Mouse (Mus musculus) erythroblast, embryonic 14.5 days (primary cell): ENCODE measurements around the gene Rps9. TPM values are rescaled to one million over a fixed set of nuclear protein-coding genes. Genes with fewer than 3 reads are reported as not detected.
A peak's percentile ranks its signal among the peaks of the same experiment; 100 is the strongest.

ENCODE experiments used
- H3K27me3 ChIP-seq: 2 replicates; pipeline ENCODE4 v1.6.1; 2012; ENCODE audit warnings: inconsistent platforms; ENCODE audit not compliant: control insufficient read depth
- H3K36me3 ChIP-seq: 2 replicates; pipeline ENCODE4 v1.6.1; 2012; ENCODE audit warnings: mild to moderate bottlenecking, inconsistent platforms; ENCODE audit not compliant: control insufficient read depth
- H3K4me1 ChIP-seq: 2 replicates; pipeline ENCODE4 v1.6.1; 2012; ENCODE audit warnings: inconsistent platforms; ENCODE audit not compliant: control insufficient read depth
- H3K4me3 ChIP-seq: replicated peaks from 2 replicates; pipeline ENCODE3; 2012; ENCODE audit warnings: moderate library complexity, mild to moderate bottlenecking, inconsistent platforms
- H3K9me3 ChIP-seq: 2 replicates; pipeline ENCODE4 v1.6.1; 2012; ENCODE audit warnings: low read length, inconsistent platforms, mixed read lengths; ENCODE audit not compliant: control insufficient read depth
- GATA1 ChIP-seq: IDR thresholded peaks from 2 replicates; pipeline ENCODE4 v1.6.1; 2012; ENCODE audit warnings: low read length, inconsistent platforms, mixed read lengths
- TAL1 ChIP-seq: IDR thresholded peaks from 3 replicates; pipeline ENCODE4 v1.6.1; 2012; ENCODE audit warnings: low read length, inconsistent platforms, mixed read lengths
- polyA plus RNA-seq: library from polyadenylated mRNA; stranded (reverse); fragments of >175 nt; gene quantifications from 2 replicates; pipeline ENCODE4 v1.2.3, GENCODE M21; 2012

The Rps9 gene
- polyA plus RNA-seq, 1 experiment: 81.2 TPM

DNA sequence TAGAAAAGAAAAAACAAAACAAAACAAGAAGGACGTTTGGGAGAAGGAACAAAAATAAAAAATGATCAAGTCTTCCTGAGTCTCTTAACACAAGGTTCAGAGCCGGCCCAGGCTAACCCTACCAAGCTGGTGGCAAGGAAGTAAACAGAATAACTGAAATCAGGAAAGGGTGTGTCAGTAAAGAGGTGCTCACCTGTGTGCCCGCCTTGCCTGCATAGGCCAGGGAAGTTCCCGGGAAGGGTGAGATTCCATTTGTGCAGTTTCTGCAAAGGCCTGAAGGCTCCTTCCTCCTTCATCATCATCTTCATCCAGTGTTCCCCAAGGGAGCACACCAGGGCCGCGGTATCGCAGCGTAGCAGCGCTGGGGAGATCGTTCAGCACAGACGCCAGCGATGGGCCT, 27.4 kb upstream of the Rps9 start:
- Histone ChIP-seq H3K9me3 (no peaks in the 10 kb centered on the region), H3K27me3 (no peaks in the 10 kb centered on the region), H3K4me3 (no peak overlapping the region), H3K36me3 (no peaks in the 10 kb centered on the region; the same call in 1 of the 2 replicates), H3K4me1 (peaks cover 2% of the 10 kb centered on the region; the same call in 1 of the 2 replicates)
- TF ChIP-seq TAL1: no peak
- no peak for TF ChIP-seq GATA1

DNA sequence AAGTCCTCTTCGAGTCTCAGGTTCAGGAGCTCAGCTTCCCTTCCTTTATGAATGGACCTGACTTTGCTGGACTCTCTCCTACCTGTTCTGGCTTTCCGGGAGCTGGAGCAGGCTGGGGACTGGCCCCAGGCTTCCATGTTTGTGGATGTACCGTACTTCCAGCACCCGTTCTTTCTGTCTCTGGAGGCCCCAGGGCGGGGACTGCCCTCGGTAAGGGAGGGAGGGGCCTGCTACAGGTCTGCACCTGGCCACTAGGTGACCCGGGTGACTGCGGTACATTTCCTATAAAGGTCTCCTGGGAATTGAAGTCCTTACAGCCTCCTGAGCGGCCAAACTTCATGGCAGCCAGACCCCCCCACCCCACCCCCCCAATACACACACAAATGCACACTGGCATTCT, 26.5 kb upstream of the Rps9 start, which contains the start of gene Tmc4:
Gene Tmc4 (minus strand): TSS at position 212 of the 400 bp plus-strand sequence.
- Histone ChIP-seq H3K27me3 (no peaks in the 10 kb centered on the region), H3K4me1 (peaks cover 2% of the 10 kb centered on the region; the same call in 1 of the 2 replicates), H3K36me3 (no peaks in the 10 kb centered on the region; the same call in 1 of the 2 replicates), H3K9me3 (no peaks in the 10 kb centered on the region), H3K4me3 (no peak within 1 kb of the TSS)
- TF ChIP-seq GATA1: no peak
- TF ChIP-seq TAL1: no peak

DNA sequence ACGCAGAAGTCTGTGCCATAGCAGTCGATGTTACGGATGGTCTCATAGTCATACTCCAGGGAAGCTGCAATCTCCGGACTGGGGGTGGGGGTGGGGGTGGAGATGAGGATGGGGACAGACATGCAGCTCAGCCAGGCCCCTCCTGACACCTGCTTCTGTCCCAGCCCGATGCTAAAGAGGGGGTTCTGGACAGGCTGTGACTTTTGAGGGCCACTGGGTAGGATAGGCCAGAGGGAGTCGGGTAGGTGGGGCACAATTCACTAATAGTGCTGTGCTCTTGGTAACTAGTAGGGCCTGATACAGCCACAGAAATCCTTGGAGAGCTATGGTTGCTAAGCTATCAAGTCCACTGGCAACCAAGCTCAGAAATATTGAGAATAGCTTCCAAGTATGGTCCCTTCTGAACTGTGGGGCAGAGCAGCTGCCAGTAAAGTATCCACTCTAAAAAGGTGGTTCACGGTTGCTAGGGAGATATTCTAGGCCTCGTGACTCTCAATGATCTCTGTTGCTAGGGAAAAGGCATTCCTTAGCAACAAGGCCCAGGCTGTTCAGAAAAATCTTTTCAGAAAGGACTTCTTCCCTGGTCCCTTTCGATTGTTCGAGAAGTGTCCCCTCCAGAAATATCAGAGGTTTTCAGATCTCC, 19.8 kb upstream of the Rps9 start:
- Histone ChIP-seq H3K36me3 (peaks cover 17% of the 10 kb centered on the region), H3K4me1 (no peaks in the 10 kb centered on the region), H3K27me3 (no peaks in the 10 kb centered on the region), H3K9me3 (no peaks in the 10 kb centered on the region), H3K4me3 (no peak overlapping the region)
- TF ChIP-seq TAL1: no peak
- TF ChIP-seq GATA1: no peak

DNA sequence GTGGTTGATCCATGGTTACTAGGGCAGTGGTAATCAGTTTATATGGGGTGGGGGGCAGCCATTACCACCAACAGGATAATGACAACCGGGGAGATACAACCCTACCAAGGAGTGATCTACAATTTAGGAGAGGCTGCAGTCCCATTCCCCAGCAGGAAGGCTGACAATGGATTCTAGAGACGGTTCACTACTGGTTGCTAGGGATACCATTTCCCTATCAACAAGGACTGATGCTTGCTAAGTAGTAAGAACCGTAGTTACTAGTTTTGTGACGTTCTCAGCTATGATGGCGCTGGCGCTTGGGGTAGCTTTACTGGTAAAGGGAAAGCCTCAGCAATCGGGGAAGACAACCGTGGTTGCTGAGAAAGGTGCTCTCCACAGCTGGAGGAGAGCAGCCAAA, 19.1 kb upstream of the Rps9 start:
- H3K9me3 ChIP-seq: no peaks in the 10 kb centered on the region
- no peaks in the 10 kb centered on the region for H3K27me3 ChIP-seq
- TF ChIP-seq TAL1: no peak
- TF ChIP-seq GATA1: no peak
- H3K4me1 ChIP-seq: no peaks in the 10 kb centered on the region
- H3K36me3 ChIP-seq: peaks cover 17% of the 10 kb centered on the region
- H3K4me3 ChIP-seq: no peak overlapping the region

DNA sequence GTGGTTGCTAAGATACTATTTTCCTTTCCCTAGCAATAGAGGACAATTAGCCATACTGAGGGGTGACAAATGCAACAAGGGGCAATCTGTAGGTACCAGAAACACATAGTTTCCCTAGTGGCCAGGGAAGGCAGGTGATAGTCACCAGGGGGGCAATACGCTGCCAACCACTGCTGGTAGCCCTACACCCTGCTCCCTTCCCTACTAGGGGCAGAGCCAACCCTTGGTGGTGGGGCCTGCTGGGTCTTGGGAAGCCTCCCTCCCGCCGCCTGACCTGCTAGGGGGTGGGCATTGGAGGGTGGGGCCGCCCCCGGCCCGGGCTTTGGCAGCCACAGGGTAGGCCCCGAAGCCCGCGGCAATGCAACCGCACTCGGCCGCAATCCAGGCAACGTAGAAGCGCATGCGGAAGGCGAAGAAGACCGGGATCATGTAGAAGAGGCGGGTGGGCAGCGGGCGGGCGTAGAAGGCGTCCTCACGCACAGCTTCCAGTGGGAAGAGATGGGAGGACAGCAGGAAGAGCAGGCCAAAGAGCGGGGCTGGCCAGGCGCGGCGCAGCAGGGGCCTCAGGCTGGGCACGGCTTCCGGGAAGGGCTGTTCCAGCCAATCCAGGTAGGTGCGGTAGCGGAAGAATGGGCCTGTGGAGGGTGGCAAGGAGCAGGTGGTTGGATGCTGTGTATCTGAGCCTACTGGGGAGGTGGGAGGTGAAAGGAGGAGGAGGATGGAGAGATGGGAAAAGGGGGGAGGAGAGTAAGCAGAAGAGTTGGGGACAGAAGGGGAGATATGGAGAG, 18.2 kb upstream of the Rps9 start:
- peaks cover 17% of the 10 kb centered on the region for H3K36me3 ChIP-seq
- no peaks in the 10 kb centered on the region for H3K9me3 ChIP-seq
- H3K4me1 ChIP-seq: peaks cover 2% of the 10 kb centered on the region
- TF ChIP-seq GATA1 (no peak), TAL1 (no peak)
- no peak overlapping the region for H3K4me3 ChIP-seq
- H3K27me3 ChIP-seq: no peaks in the 10 kb centered on the region

DNA sequence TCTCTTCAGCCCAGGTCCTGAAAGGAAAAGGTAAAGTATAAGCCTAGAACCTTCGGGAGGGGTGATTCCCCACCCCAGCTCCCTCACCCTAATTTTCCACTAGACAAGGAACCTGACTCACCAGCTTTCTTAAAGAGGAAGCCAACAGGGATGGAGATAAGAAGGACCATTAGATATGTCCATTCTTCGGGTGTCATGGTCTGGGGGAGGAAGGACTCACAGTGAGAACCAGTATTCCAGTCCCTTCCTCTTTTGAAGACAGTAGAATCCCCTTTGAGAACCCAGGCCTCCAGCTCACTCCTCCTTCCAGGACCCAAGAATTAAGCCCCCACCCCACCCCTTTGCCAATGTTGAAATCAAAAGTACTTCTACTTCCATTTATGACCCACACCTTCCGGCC, 11.9 kb upstream of the Rps9 start:
- no peak for TF ChIP-seq GATA1
- no peak for TF ChIP-seq TAL1

DNA sequence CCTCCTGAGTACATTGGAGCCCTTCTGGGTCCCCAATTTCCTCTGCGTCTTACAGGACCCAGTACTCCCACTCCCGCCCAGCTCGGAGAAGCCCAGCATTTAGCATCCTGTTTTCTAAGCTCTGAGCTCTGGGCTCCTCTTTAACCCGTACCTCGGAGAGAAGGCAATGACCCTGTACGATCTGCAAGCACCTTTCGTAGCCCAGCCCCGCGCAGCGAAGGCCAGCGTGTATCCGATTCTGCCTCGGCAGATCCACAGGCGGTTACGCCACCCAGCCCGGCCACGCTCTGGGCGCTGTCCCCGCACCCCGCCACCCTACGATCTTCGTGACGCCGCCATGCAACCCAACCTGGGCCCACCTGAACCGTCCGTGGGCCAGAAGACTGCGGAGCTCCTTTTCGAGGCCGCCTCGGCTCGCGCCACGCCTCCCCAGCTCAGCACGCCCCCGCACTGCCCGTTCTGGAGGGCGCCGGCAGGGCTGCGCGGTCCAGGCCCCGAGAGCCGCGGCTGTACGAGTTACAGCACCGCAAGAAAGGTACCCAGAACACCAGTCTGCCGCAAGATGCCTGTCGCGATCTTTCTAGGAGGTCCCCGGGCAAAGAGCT, 11.3 kb upstream of the Rps9 start, which contains the start of gene Tsen34:
Gene Tsen34 (plus strand): TSS at position 482 of the 605 bp plus-strand sequence.
- H3K4me1 ChIP-seq: peaks cover 41% of the 10 kb centered on the region
- TF ChIP-seq GATA1: no peak
- TF ChIP-seq TAL1: no peak
- H3K9me3 ChIP-seq: no peaks in the 10 kb centered on the region
- H3K4me3 ChIP-seq: peak within 1 kb of the TSS; percentile 84
- H3K27me3 ChIP-seq: no peaks in the 10 kb centered on the region
- peaks cover 4% of the 10 kb centered on the region; the same call in 1 of the 2 replicates for H3K36me3 ChIP-seq

More for the DNA sequence above, 11.9 kb upstream of the Rps9 start:
- H3K4me1 ChIP-seq: peaks cover 41% of the 10 kb centered on the region
- no peaks in the 10 kb centered on the region for H3K27me3 ChIP-seq
- H3K4me3 ChIP-seq: peak overlapping the region; percentile 84
- H3K9me3 ChIP-seq: no peaks in the 10 kb centered on the region
- peaks cover 4% of the 10 kb centered on the region; the same call in 1 of the 2 replicates for H3K36me3 ChIP-seq

DNA sequence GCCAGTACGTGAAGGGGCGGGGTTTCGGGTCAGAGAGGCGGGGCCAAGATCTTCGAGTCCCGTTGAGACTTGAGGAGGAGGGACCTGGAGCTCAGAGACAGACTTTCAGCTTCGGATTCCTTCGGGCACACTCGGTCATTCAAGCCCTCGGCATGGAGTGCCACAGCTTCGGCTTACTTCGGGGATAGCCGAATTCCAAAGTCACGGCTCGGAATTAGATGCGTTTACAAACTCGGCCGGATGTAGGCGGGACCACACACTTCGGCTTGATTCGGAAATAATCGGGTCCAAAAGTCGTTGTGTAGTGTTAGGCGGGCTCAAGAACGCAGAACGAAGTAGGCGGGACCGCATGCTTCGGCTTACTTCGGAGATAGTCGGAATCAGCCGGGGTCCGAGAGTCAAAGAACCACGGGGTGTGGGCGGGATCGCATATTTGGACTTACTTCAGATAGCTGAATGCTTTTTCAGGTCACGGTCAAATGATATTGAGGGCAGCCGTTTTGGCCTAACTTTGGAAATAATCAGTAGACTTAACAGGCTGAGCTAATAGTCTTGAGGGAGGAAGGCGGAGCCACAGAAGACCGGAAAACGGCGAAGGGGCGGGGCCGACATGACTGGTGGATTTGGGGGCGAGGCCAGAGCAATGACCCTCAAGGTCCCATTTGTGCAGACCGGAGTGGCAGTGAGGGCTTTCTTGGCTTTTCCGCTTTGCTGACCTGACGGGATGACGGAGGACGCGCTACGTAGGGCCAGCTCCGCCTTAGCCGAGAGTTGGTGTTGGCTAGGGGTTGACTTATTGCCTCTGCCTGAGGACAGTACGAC, 10.6 kb upstream of the Rps9 start, which contains the start of gene Mboat7:
Gene Mboat7 (minus strand): TSS at position 537 of the 822 bp plus-strand sequence.
- TF ChIP-seq TAL1 (no peak), GATA1 (no peak)
- Histone ChIP-seq H3K27me3 (no peaks in the 10 kb centered on the region), H3K4me3 (peak within 1 kb of the TSS; percentile 84), H3K4me1 (peaks cover 41% of the 10 kb centered on the region), H3K9me3 (no peaks in the 10 kb centered on the region), H3K36me3 (peaks cover 4% of the 10 kb centered on the region; the same call in 1 of the 2 replicates)

DNA sequence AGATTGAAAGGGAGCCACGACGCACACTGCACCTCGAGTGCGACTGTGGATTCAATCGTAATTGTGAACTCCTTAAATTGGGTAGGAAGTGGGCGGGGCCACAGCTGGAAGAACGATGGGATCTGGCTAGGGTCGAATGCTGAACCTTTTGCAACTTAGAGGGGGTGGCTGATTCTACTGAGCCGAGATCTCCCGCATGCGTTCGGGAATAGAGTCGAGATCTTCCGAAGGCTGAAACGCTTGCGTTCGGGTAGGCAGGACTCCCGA, 10.1 kb upstream of the Rps9 start:
- Histone ChIP-seq H3K36me3 (no peaks in the 10 kb centered on the region; the same call in 1 of the 2 replicates), H3K9me3 (no peaks in the 10 kb centered on the region), H3K27me3 (no peaks in the 10 kb centered on the region), H3K4me1 (peaks cover 41% of the 10 kb centered on the region), H3K4me3 (peak overlapping the region; percentile 84)
- TF ChIP-seq GATA1: no peak
- no peak for TF ChIP-seq TAL1
